ENCODE assay signal across 17 mouse cellular contexts in the genomic region with DNA sequence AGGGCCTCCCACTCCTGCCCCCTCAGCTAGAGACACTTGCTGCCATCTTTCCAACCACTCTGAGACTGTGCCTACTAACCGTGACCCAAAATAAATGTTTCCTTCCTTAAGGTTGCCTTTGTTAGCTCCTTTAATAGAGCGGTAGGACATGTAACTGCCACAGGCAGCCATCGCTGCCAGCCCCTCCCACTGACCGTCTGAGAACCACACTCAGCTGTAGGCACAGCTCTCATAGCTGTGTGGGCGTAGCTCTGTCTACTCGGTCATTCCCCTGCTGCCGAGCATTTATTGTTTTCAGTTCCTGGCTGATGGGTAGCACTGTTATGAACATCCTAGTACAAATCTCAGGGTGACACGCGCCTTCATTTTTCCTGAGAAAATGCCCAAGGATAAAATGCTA. TPM values are rescaled to one million over a fixed set of nuclear protein-coding genes. Genes with fewer than 3 reads are reported as not detected.
"Had no signal": no experiment of that assay in that cellular context is flagged by ENCODE, and none has a peak within 500 bp of the region (broad histone marks: within the 10 kb centered on the region; RNA-seq: fewer than 3 reads in every experiment).

No protein-coding gene starts in this region.

- DNase-seq: lung, adult 18-20 months; lung, embryonic 14.5 days; lung, postnatal 10 days; midbrain, embryonic 14.5 days; retina, postnatal 1 day; right cerebral cortex, postnatal 25 days; right cerebral cortex, postnatal 4 days; spleen, adult 18-20 months; thymus, adult 18-20 months; thymus, postnatal 14 days; thymus, postnatal 36 days had no signal

- ATAC-seq: midbrain, embryonic 16.5 days had no signal

- H3K4me2 ChIP-seq: lung, embryonic 14.5 days; midbrain, embryonic 12.5 days; neural tube, embryonic 13.5 days; neural tube, embryonic 15.5 days had no signal

- H3K27ac ChIP-seq: midbrain, embryonic 10.5 days; midbrain, embryonic 12.5 days; neural tube, embryonic 13.5 days; neural tube, embryonic 15.5 days had no signal

- H3K36me3 ChIP-seq: midbrain, embryonic 10.5 days; midbrain, embryonic 12.5 days; neural tube, embryonic 13.5 days; neural tube, embryonic 15.5 days had no signal

- H3K9me3 ChIP-seq: midbrain, embryonic 10.5 days; midbrain, embryonic 12.5 days; neural tube, embryonic 13.5 days; neural tube, embryonic 15.5 days had no signal

- H3K4me3 ChIP-seq: midbrain, embryonic 10.5 days; midbrain, embryonic 12.5 days; myocyte; neural tube, embryonic 13.5 days; neural tube, embryonic 15.5 days had no signal

- H3K9ac ChIP-seq: lung, embryonic 14.5 days; midbrain, embryonic 12.5 days; neural tube, embryonic 13.5 days; neural tube, embryonic 15.5 days had no signal

RNA-seq across cellular contexts. Expression of a gene that starts 20.2 kb away (rescaled TPM):
- polyA plus RNA-seq: myocyte had no signal
